Mouse (Mus musculus) spleen, adult 2 months (tissue): ENCODE measurements at regions not wholly inside any gene's neighbourhood (a gene's known extent, or its start where the extent isn't known, plus 50 kb on each side); places are given as distances from the start of the nearest gene placed in this dataset.

Source experiments
- CTCF ChIP-seq: fragments of 200-500 bp; IDR thresholded peaks from 2 replicates; pipeline ENCODE4 v1.5.1; 2011; ENCODE audit warnings: mild to moderate bottlenecking, inconsistent platforms; ENCODE audit not compliant: insufficient read depth, insufficient read length, insufficient replicate concordance; ENCODE audit errors: extremely low read depth
- POLR2A ChIP-seq: fragments of 200-500 bp; IDR thresholded peaks from 2 replicates; pipeline ENCODE4 v1.6.1; 2011; ENCODE audit warnings: low read depth, low read length, inconsistent platforms

DNA sequence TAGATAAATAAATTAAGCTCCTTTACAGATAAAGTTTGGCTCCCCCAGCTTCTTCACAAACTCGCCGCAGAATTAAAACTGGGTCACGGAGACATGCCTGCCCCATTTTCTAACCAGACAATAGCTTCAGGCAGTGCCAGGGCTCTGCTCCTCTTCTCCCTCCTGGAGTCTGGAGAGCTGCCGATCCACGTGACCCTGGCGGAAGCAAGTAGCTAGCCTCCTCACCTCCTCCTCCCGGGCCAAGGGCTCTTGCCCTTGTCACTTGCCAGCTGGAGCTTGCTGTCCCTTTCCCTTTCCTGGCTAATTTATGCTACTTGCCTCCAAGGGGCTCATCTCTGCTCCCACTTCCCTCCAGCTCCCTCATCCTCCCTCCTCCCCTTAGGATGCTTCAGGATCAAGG, 142.0 kb downstream of the Mis18a start:
- no peak for TF ChIP-seq CTCF
- TF ChIP-seq POLR2A, result no peak
